Mouse (Mus musculus): ENCODE measurements around the gene Ccdc169.
A peak's percentile ranks its signal among the peaks of the same experiment; 100 is the strongest.

Ccdc169 gene

DNA sequence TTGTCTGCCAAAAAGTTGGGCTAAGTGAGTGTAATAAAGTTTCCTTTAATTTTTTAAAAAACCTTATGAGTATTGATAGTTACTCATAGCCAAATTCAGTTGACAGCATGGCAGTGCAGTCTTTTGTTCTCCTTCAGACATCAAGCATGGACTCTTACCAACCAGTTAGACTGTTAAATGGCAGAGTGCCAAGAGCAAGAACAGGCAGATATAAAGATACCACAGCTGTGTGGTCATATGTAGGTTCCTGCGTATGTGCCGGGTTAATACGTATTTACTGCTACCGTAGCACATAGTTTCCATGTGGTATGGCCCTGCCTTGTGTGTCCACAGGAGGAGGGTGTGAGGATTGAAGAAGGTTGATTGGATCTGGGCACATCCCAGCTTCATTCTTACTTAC lies 14.1 kb upstream of the Ccdc169 start:
- DNase-seq, result no peak

- DNase-seq, result no peak
Observed at GRCm38 (mm10) chr3:55129181-55129692, 7.9 kb upstream of the Ccdc169 start.

GRCm38 (mm10) chr3:55131576-55132233 lies 5.4 kb upstream of the Ccdc169 start:
- DNase-seq, result no peak

GRCm38 (mm10) chr3:55139837-55140236 lies 2.7 kb downstream of the Ccdc169 start:
- no peak for DNase-seq

DNA sequence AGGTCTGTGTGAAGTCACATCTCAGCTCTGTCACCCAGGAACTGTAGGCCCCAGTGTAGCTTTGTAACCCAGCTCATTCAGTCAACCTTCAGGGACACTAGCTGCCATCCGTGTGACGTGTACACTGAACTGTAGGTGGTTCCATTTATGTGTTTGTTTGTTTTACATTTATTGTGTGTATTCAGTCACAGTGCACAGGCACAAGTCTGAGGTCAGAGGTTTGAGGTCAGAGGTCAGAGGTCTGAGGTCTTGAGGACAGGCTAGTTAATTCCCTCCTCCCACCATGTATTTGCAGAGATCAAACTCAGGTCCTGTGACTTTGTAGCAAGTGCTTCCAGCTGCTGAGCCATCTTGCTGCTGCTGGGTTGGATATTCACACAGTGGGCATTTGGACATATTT lies 4.3 kb downstream of the Ccdc169 start:
- no peak for DNase-seq

DNA sequence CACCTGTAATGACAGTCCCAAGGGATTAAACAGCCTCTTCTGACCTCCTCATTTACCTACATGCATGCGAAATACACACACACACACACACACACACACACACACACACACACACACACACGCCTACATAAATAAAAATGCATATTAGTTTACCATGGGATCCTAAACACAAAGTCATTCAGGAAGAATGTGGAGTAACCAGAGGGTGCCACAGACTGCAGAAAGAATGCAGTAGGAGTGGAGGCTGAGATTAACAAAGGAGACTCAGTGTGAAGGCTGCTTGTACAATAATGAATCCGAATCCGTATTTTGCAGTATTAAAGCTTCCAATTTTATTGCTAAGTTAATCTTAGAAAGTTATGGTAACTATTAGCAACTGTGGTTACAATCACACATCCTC lies 7.8 kb downstream of the Ccdc169 start:
- no peak for DNase-seq

- no peak for DNase-seq
Observed at GRCm38 (mm10) chr3:55146441-55146840, 9.3 kb downstream of the Ccdc169 start.

- DNase-seq, result no peak
Observed at GRCm38 (mm10) chr3:55147156-55147555, 10.0 kb downstream of the Ccdc169 start.

DNA sequence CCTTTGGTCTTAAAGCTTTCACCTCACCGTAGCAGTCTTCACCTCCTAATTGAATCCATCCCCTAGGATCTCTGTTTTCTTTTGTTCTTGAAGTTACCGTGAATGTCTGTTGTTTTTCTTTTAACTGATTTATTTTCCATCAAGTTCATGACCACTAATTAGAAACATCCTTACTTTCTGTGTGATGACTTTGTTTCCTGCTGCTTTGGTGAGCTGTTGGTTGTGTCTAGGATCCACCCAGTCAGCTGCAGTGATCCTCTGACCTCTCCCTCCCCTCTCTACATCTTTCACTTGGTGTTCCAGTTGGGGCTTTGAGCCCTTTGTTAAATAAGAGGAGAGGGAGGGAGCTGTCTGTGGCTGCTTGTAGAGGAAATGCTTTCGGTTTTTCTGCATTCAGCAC lies 11.0 kb downstream of the Ccdc169 start:
- DNase-seq, result no peak

- DNase-seq, result peak; percentile 20 to 30
Observed at GRCm38 (mm10) chr3:55151656-55152433, 14.7 kb downstream of the Ccdc169 start.

DNA sequence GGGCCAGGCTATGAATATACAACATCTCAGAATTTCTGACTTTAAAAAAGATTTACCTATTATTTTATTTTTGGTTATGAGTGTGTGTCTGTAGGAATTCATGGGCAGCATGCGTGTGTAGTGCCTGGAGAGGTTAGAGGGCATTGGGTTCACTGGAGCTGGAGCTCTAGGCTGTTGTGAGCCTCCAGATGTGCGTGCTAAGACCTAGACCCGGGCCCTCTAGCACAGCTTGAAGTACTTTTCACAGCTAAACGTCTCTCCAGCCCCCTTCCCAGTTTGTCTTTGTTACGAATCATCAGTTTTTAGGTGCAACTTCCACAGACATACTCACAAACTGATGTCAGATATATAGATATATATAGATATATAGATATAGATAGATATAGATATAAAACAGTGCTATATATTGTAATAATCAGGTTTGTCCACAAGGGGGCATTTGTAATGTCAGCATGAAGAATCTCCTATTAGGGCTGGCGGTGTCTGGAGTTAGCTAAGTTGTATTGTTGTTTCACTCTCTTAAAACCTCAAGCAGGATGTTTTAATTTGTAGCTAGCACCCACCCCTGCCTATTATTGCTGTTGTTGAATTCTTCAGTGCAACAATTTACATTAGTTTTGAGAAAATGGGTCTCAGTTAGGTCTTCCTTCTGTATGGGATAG lies 15.7 kb downstream of the Ccdc169 start:
- no peak for DNase-seq

DNA sequence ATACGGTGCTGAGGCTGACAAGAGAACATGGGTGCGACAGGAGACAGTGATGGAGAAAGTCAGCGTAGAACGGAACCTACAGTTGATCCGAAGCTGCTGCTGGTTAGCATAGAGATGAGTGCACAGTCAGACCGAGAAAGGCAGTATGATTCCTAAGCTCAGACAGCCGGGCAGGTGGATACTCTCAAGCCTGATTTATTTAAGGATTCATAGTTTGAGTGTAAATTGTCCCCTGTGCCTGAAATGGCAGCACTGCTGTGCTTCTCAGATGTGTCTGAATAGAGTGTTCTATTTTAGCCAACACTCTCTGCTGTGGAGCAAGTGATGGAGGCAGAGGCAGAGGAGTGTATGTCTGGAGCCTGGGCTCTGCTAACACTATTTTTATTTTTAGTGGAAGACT lies 17.0 kb downstream of the Ccdc169 start:
- DNase-seq, result no peak

DNA sequence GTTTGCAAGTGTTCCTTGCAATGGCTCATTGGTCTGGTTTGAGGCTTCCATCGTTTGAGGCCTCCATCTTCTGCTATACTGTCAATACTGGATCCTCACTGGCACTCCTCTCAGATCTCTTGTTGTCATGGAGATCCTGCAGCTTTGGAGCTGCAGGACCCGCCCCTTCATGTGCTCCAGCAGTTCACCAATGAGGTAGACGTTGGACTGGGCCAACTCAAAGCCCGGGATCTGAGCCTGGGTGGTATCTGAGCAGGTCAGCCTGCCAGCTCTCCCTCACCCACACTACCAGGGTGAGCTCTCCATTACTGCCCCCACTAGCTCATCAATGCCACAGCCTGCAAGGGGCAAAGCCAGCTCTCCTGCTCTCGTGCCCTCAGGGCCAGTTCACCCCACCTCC lies 20.3 kb downstream of the Ccdc169 start:
- no peak for DNase-seq

DNA sequence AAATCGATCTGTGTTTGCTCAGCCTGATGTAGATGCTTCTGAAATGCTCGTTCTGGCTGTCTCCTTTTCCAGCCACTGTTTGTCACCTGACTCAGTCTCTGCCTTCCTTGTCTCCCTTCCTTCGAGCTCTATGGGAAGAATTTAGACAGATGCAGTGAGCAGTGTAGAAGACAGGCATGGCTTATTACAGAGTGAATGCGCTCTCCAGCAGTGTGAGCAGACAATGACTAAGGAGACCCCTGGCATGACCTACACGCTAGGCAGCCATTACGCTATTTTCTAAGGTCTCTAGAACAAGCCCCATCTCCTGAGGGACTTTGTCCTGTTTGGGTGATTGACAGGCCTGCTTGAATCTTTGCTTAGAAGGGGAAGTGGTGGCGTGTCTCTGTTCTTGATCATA lies 24.0 kb downstream of the Ccdc169 start:
- no peak for DNase-seq

GRCm38 (mm10) chr3:55163510-55163909 lies 26.4 kb downstream of the Ccdc169 start:
- no peak for DNase-seq

DNA sequence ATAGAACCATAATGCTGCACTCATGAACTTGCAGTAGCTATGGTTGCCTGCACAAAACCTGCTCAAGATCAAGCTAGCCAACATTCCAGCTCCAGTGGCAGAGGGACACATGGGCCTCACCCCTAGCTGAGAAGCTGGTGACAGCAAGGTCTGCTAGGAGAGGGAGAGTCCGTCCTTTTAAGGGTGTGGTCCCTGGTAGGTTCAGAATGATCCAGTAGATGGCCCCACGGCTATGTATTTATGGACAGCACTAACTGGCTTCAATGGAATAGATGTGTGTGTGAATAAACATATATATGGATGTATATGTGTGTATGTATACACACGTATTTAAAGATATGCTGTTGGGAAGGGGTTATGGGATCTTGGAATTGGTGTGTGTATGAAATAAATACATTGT lies 35.3 kb downstream of the Ccdc169 start:
- DNase-seq, result no peak

GRCm38 (mm10) chr3:55177271-55177670 lies 40.1 kb downstream of the Ccdc169 start:
- no peak for DNase-seq

DNA sequence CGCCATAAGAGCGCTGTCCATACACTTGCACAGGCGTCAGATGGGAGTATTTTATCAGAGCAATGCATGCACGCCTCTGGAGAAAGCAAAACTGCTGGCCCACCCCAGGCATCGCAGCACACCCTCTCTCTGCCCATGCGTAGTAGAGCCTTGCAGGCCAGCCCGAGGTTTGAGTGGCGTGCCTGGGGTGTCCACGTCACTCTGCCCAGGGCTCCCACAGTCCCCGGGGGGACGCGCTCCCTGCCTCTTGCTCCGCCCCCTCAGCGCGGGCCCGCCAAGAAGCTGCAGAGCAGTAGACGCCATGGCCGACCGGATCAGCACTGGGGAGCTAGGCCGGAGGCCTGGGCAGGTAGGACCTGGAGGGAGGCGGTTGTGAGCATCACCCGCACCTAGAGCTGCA lies 44.6 kb downstream of the Ccdc169 start, which contains the start of gene Sohlh2:
Gene Sohlh2 (plus strand): TSS at position 263 of the 400 bp plus-strand sequence.
- no peak for DNase-seq

GRCm38 (mm10) chr3:55191668-55192067 lies 54.5 kb downstream of the Ccdc169 start:
- DNase-seq, result no peak

GRCm38 (mm10) chr3:55193351-55193750 lies 56.2 kb downstream of the Ccdc169 start:
- no peak for DNase-seq

GRCm38 (mm10) chr3:55194792-55195191 lies 57.7 kb downstream of the Ccdc169 start:
- DNase-seq, result no peak

DNA sequence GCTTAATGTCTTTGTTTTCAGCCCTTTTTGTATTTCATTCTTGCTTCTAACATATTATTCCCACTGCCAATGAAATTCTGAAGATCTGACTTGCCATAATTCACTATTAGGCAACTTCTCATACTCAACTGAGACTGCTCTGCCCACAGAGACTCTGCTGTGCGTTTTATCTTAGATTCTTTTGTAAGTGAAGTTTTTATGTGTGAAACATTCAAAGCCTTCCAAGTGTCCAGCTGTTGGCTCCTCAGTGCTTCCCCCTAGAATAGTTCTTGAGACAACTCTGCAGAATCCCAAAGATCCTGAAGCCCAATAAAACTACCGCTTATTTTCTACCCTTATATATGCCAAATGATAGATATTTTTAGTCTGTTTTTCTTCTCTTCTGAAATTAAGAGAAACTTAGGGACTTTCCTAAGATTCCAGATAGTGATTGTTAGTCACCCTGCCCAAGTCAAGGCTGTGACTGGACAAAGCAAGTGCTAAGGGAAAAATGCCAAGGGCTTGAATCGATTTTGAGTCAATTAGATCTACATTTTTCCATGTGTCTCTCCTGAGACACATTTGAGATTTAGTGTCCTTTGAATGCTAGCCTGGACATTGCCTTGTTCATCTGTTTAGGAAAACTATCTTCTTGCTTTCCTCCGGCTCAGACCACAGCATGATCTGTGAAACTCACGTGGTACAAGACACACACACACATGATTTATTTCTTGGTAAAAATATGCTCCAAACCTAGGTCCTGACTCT lies 58.6 kb downstream of the Ccdc169 start:
- DNase-seq, result no peak

- DNase-seq, result no peak
Observed at GRCm38 (mm10) chr3:55196328-55196710, 59.2 kb downstream of the Ccdc169 start.

All from lung, adult 18-20 months (tissue).